Mouse (Mus musculus): ENCODE data around the gene Zfp616. TPM values are rescaled to one million over a fixed set of nuclear protein-coding genes. Genes with fewer than 3 reads are reported as not detected.

Gene Zfp616
- polyA plus RNA-seq (2012), result not detected in 2 replicates

DNA sequence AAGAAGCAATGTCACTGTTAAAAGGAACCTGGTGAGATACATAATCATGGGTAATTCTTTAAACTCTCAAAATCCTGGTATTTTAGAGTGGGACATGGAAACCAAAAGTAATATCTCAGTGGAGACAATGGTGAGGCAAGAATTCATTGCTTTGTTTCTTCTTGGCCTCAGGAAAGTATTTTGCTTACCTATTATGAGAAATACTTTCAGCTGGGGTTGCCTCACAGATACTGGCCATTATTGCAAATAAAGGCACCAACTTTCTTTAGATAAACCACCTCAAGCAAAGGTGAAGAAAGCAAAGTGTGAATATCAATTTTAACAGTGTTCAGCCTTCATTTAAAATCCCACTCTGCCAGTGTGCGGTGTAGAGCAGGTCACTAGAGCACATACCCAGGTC, at the start of gene Zfp616:
Zfp616 (plus strand) TSS at position 301 of the 400 bp plus-strand sequence.
- Histone ChIP-seq H3K36me3 (ENCODE audit: control insufficient read depth) (no peaks in the 10 kb centered on the region), H3K4me1 (ENCODE audit: control insufficient read depth) (no peaks in the 10 kb centered on the region), H3K27me3 (ENCODE audit: control insufficient read depth) (no peaks in the 10 kb centered on the region), H3K4me3 (replicated peaks) (no peak within 1 kb of the TSS), H3K9me3 (ENCODE audit: control insufficient read depth, low read length) (peaks cover 2% of the 10 kb centered on the region)
- TF ChIP-seq GATA1 (IDR thresholded peaks at IDR 0.05; ENCODE audit: low read length) (no peak), TAL1 (IDR thresholded peaks at IDR 0.05; ENCODE audit: low read length) (no peak)

- H3K4me3 ChIP-seq (replicated peaks), result no peak overlapping the region
- TF ChIP-seq GATA1 (IDR thresholded peaks at IDR 0.05; ENCODE audit: low read length), result no peak
- no peak for TF ChIP-seq TAL1 (IDR thresholded peaks at IDR 0.05; ENCODE audit: low read length)
- H3K36me3 ChIP-seq (ENCODE audit: control insufficient read depth), result no peaks in the 10 kb centered on the region
- H3K4me1 ChIP-seq (ENCODE audit: control insufficient read depth), result no peaks in the 10 kb centered on the region
- no peaks in the 10 kb centered on the region for H3K27me3 ChIP-seq (ENCODE audit: control insufficient read depth)
- peaks cover 8% of the 10 kb centered on the region for H3K9me3 ChIP-seq (ENCODE audit: control insufficient read depth, low read length)
These were observed 18.4 kb upstream of the Zfp616 start for GRCm38 (mm10) chr11:74051347-74051746.

- H3K36me3 ChIP-seq (ENCODE audit: control insufficient read depth), result no peaks in the 10 kb centered on the region
- H3K27me3 ChIP-seq (ENCODE audit: control insufficient read depth), result no peaks in the 10 kb centered on the region
- TF ChIP-seq TAL1 (IDR thresholded peaks at IDR 0.05; ENCODE audit: low read length) (no peak), GATA1 (IDR thresholded peaks at IDR 0.05; ENCODE audit: low read length) (no peak)
- H3K4me3 ChIP-seq (replicated peaks), result no peak within 1 kb of the TSS
- H3K9me3 ChIP-seq (ENCODE audit: control insufficient read depth, low read length), result peaks cover 8% of the 10 kb centered on the region
- H3K4me1 ChIP-seq (ENCODE audit: control insufficient read depth), result no peaks in the 10 kb centered on the region
These were observed 13.3 kb upstream of the Zfp616 start, which contains the start of the genes Olfr139 and Olfr399 for GRCm38 (mm10) chr11:74056451-74056850. Gene Olfr139 (minus strand): TSS chr11:74056551. Gene Olfr399 (minus strand): TSS chr11:74056615.

GRCm38 (mm10) chr11:74100724-74101123, 31.0 kb downstream of the Zfp616 start:
- no peaks in the 10 kb centered on the region for H3K27me3 ChIP-seq (ENCODE audit: control insufficient read depth)
- H3K4me3 ChIP-seq (replicated peaks), result no peak overlapping the region
- peaks cover 7% of the 10 kb centered on the region for H3K9me3 ChIP-seq (ENCODE audit: control insufficient read depth, low read length)
- H3K36me3 ChIP-seq (ENCODE audit: control insufficient read depth), result no peaks in the 10 kb centered on the region
- H3K4me1 ChIP-seq (ENCODE audit: control insufficient read depth), result no peaks in the 10 kb centered on the region
- TF ChIP-seq TAL1 (IDR thresholded peaks at IDR 0.05; ENCODE audit: low read length), result no peak

GRCm38 (mm10) chr11:74101507-74101906, 31.8 kb downstream of the Zfp616 start:
- TF ChIP-seq GATA1 (IDR thresholded peaks at IDR 0.05; ENCODE audit: low read length), result no peak
- TF ChIP-seq TAL1 (IDR thresholded peaks at IDR 0.05; ENCODE audit: low read length), result no peak
- Histone ChIP-seq H3K27me3 (ENCODE audit: control insufficient read depth) (no peaks in the 10 kb centered on the region), H3K4me3 (replicated peaks) (no peak overlapping the region), H3K4me1 (ENCODE audit: control insufficient read depth) (no peaks in the 10 kb centered on the region), H3K9me3 (ENCODE audit: control insufficient read depth, low read length) (peaks cover 7% of the 10 kb centered on the region), H3K36me3 (ENCODE audit: control insufficient read depth) (no peaks in the 10 kb centered on the region)

- no peak for TF ChIP-seq GATA1 (IDR thresholded peaks at IDR 0.05; ENCODE audit: low read length)
- no peak for TF ChIP-seq TAL1 (IDR thresholded peaks at IDR 0.05; ENCODE audit: low read length)
These were observed 35.3 kb downstream of the Zfp616 start for GRCm38 (mm10) chr11:74105066-74105465.

GRCm38 (mm10) chr11:74113412-74113811, 43.7 kb downstream of the Zfp616 start, which contains the start of gene Olfr401:
Gene Olfr401 (plus strand): TSS chr11:74113712.
- Histone ChIP-seq H3K9me3 (ENCODE audit: control insufficient read depth, low read length) (peaks cover 8% of the 10 kb centered on the region), H3K4me1 (ENCODE audit: control insufficient read depth) (no peaks in the 10 kb centered on the region), H3K27me3 (ENCODE audit: control insufficient read depth) (no peaks in the 10 kb centered on the region), H3K4me3 (replicated peaks) (no peak within 1 kb of the TSS), H3K36me3 (ENCODE audit: control insufficient read depth) (no peaks in the 10 kb centered on the region)
- TF ChIP-seq TAL1 (IDR thresholded peaks at IDR 0.05; ENCODE audit: low read length), result no peak
- no peak for TF ChIP-seq GATA1 (IDR thresholded peaks at IDR 0.05; ENCODE audit: low read length)

More at GRCm38 (mm10) chr11:74105066-74105465, 35.3 kb downstream of the Zfp616 start:
- no peaks in the 10 kb centered on the region for H3K27me3 ChIP-seq (ENCODE audit: control insufficient read depth)
- no peak overlapping the region for H3K4me3 ChIP-seq (replicated peaks)
- peaks cover 14% of the 10 kb centered on the region for H3K9me3 ChIP-seq (ENCODE audit: control insufficient read depth, low read length)
- H3K4me1 ChIP-seq (ENCODE audit: control insufficient read depth), result no peaks in the 10 kb centered on the region
- no peaks in the 10 kb centered on the region for H3K36me3 ChIP-seq (ENCODE audit: control insufficient read depth)

Other genes starting within 250 kb of the Zfp616 start
- not detected in 2 replicates for gene Olfr393, start 218.5 kb upstream of the Zfp616 start, polyA plus RNA-seq (2012)
- gene Olfr394, start 179.2 kb upstream of the Zfp616 start, polyA plus RNA-seq (2012), result not detected in 2 replicates
- gene Olfr395, start 160.7 kb upstream of the Zfp616 start, polyA plus RNA-seq (2012), result not detected in 2 replicates
- not detected in 2 replicates for gene Olfr23, start 133.3 kb upstream of the Zfp616 start, polyA plus RNA-seq (2012)
- gene Olfr397, start 109.1 kb upstream of the Zfp616 start, polyA plus RNA-seq (2012), result not detected in 2 replicates
- gene Olfr398, start 79.5 kb upstream of the Zfp616 start, polyA plus RNA-seq (2012), result not detected in 2 replicates
- gene Olfr139, start 13.4 kb upstream of the Zfp616 start, polyA plus RNA-seq (2012), result not detected in 2 replicates
- gene Olfr399, start 13.3 kb upstream of the Zfp616 start, polyA plus RNA-seq (2012), result not detected in 2 replicates
- gene Olfr401, start 43.8 kb downstream of the Zfp616 start, polyA plus RNA-seq (2012), result not detected in 2 replicates
- not detected in 2 replicates for gene Olfr402, start 83.6 kb downstream of the Zfp616 start, polyA plus RNA-seq (2012)
- gene Olfr403, start 116.3 kb downstream of the Zfp616 start, polyA plus RNA-seq (2012), result 0.16 TPM in 1 of 2 replicates, not detected in the other
- not detected in 2 replicates for gene Olfr43, start 141.4 kb downstream of the Zfp616 start, polyA plus RNA-seq (2012)
- not detected in 2 replicates for gene Olfr406, start 189.9 kb downstream of the Zfp616 start, polyA plus RNA-seq (2012)
- gene Olfr59, start 213.8 kb downstream of the Zfp616 start, polyA plus RNA-seq (2012), result not detected in 2 replicates